Mouse (Mus musculus): ENCODE data around the gene Trap1. TPM values are rescaled to one million over a fixed set of nuclear protein-coding genes. Genes with fewer than 3 reads are reported as not detected.

The Trap1 gene
- 74.0 TPM for total RNA-seq (2023)

DNA sequence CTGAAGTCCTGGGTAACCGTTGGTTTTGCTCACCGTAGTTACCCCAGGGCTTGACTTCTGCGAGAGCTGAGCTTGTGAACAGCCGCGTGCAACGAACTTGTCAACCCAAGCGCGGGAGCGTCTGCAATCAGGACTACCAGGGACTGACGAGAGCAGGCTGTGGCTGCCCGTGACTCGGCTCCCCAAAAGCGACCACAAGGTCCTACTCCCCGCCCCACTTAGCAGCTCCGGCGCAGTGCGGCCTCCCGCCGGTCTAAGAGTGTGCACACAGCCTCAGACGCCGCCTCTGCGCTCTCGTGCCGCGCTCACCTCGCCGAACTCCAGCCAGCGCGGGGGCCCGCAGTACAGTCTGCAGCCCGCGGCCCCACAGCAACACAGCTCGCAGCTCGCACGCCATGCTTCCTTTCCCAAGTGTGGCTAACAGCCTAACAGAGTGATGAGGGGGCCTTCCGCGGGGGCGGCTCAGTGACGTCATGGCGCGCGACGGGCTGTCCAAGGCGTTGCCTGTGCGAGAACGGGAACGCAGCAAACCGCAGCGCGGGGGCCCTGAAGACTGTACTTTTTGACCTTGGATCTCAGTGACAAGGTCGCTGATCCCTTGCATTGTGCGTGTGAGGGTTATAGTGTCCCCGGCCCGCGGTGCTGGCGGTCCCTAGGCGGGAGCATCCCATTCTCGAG, at the start of gene Trap1:
Gene Trap1 (minus strand): TSS at position 444 of the 678 bp plus-strand sequence.

DNA sequence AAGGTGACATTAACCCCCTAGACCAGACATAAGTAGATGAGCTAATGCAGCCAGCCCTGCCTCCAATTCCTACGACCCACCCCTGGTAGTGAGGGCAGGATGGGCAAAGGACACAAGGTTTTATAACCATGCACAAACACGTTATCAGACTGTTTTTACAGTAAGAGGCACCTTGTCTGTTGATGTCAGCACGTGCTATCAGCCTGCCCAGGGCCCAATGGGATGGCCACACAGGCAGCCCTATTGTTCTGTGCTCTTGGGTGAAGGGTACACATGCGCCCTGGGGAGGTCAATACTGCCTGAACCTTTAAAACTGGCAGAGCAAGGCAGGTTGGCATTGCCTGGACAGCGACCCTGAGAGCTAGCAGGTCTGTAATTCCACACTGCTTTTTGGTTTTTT, 40.8 kb downstream of the Trap1 start, which contains the start of gene Dnase1:
Gene Dnase1 (plus strand): TSS at position 136 of the 400 bp plus-strand sequence.

DNA sequence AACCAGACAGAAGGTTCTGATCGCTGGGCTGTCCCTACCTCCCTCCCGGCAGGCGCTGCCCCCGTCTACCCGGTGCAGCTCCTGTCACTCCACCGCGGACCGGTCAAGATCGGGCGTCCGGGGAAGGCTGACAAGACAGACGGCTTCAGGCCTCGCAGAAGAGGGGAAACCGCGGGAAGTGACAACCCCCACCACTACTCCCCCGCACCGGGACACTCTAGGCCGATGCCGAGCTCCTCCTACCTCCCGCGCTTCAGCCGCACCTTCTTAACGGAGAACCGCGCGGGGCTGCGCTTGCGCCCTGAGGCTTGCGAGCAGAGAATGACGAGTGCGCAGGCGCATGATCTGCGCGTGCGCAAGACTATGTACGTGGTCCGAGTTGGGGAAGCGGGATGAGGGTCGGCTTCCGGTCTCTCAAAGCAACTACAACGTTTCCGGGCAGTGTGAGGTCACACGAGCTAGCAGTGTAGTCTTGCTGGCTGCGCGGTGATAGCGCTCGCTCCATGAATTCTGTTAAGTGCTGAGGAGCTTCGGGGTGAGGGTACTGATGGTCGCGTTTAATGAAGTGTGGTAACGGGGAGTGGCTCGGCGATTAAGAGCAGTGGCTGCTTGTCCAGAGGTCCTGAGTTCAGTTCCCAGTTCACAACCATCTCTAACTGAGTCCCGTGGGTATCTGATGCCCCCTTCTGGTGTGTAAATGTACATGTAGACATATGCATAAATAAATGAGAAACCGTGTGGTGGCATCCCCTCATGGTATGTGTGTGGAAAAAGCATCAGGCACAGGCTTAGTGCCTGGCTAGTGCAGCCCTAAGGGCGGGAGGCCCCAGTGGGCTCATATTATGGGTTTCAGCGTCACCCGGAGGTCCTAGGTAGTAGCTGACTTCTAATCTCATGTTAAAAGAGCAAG, 73.9 kb downstream of the Trap1 start, which contains the start of gene Slx4:
Gene Slx4 (minus strand): TSS at position 282 of the 910 bp plus-strand sequence.

Other genes with a start within 250 kb of the Trap1 start
- gene Olfr15, start 246.9 kb downstream of the Trap1 start, total RNA-seq (2023): not detected
- 0.56 TPM for gene Zfp174, start 230.6 kb downstream of the Trap1 start, total RNA-seq (2023)
- gene Naa60, start 205.5 kb downstream of the Trap1 start, total RNA-seq (2023): 94.6 TPM
- 28.4 TPM for gene Zfp597, start 193.3 kb downstream of the Trap1 start, total RNA-seq (2023)
- gene Gm20695, start 193.2 kb downstream of the Trap1 start, total RNA-seq (2023): not detected
- gene 1700037C18Rik, start 169.1 kb downstream of the Trap1 start, total RNA-seq (2023): 6.6 TPM
- gene Cluap1, start 169.0 kb downstream of the Trap1 start, total RNA-seq (2023): 27.9 TPM
- gene Nlrc3, start 101.2 kb downstream of the Trap1 start, total RNA-seq (2023): 87.3 TPM
- gene Slx4, start 74.1 kb downstream of the Trap1 start, total RNA-seq (2023): 84.0 TPM
- not detected for gene Dnase1, start 40.9 kb downstream of the Trap1 start, total RNA-seq (2023)
- 160 TPM for gene Crebbp, start 136.2 kb upstream of the Trap1 start, total RNA-seq (2023)

All from CD4-positive naive resting alpha-beta T cell, adult 57 days (primary cell).